Comparison of ENCODE assay signal across 12 mouse cellular contexts in the genomic region with DNA sequence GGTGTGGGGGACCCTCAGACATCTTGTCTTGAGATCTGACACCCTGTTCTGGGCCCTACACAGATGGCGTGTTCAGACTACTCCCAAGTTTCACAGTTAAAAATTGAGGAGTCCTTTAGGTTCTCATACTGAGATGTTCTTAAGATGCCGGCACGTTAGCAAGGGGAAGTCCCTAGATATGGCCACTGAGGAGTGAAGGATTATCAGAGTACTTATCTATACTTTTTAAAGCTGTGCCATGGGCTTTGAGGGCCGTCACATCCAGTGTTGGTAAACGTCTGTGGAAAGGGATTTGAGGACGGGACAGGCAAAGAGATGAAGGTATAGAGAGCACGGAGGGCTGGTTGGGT. TPM values are rescaled to one million over a fixed set of nuclear protein-coding genes. Genes with fewer than 3 reads are reported as not detected.
DNase-seq lines count a peak whose midpoint lies in the region; ATAC-seq and TF ChIP-seq lines count a peak whose summit lies in the region.
"Had no signal": no experiment of that assay in that cellular context is flagged by ENCODE, and none has a peak within 500 bp of the region (broad histone marks: within the 10 kb centered on the region; RNA-seq: fewer than 3 reads in every experiment).

No protein-coding gene starts in this region.

- 49% methylated on average over 7 of the region's 7 CpGs for WGBS in lung, embryonic 14.5 days
- WGBS in embryonic facial prominence, embryonic 15.5 days, result 72% methylated on average over 7 of the region's 7 CpGs
- 31% methylated on average over 7 of the region's 7 CpGs for WGBS in liver, embryonic 14.5 days (ENCODE audit: insufficient replicate concordance)
- WGBS in intestine, embryonic 16.5 days, result 81% methylated on average over 7 of the region's 7 CpGs

- no peaks in the 10 kb centered on the region; the same call in 1 of the 2 replicates for H3K4me1 ChIP-seq in lung, embryonic 14.5 days (ENCODE audit: insufficient read depth)
- peaks cover 53% of the 10 kb centered on the region for H3K4me1 ChIP-seq in embryonic facial prominence, embryonic 15.5 days
- peaks cover 11 to 13% of the 10 kb centered on the region in 2 experiments for H3K4me1 ChIP-seq in liver, embryonic 14.5 days (replicated peaks; ENCODE audit: control insufficient read depth in 2 of 2, insufficient read depth in 2 of 2, low read length in 1 of 2)
- H3K4me1 ChIP-seq in intestine, embryonic 16.5 days (ENCODE audit: control insufficient read depth, insufficient read depth, low read length), result no peaks in the 10 kb centered on the region
- H3K4me1 ChIP-seq: midbrain, embryonic 13.5 days; neural tube, embryonic 13.5 days had no signal

- H3K36me3 ChIP-seq in lung, embryonic 14.5 days (ENCODE audit: insufficient read depth), result peaks cover 7% of the 10 kb centered on the region; the same call in 1 of the 2 replicates
- H3K36me3 ChIP-seq in embryonic facial prominence, embryonic 15.5 days, result peaks cover 6% of the 10 kb centered on the region
- no peaks in the 10 kb centered on the region for H3K36me3 ChIP-seq in liver, embryonic 14.5 days (replicated peaks; ENCODE audit: control insufficient read depth, insufficient read depth, low read depth)
- peaks cover 3% of the 10 kb centered on the region; the same call in 1 of the 2 replicates for H3K36me3 ChIP-seq in intestine, embryonic 16.5 days (ENCODE audit: control insufficient read depth, insufficient read depth, low read length)
- H3K36me3 ChIP-seq: midbrain, embryonic 13.5 days; neural tube, embryonic 13.5 days had no signal

- no peak overlapping the region for H3K4me2 ChIP-seq in lung, embryonic 14.5 days
- H3K4me2 ChIP-seq in embryonic facial prominence, embryonic 15.5 days (replicated peaks), result no peak overlapping the region
- H3K4me2 ChIP-seq in liver, embryonic 14.5 days (ENCODE audit: low read depth), result peak overlapping the region; percentile 43
- H3K4me2 ChIP-seq in intestine, embryonic 16.5 days (ENCODE audit: low read depth, low read length), result no peak overlapping the region
- H3K4me2 ChIP-seq: midbrain, embryonic 13.5 days; neural tube, embryonic 13.5 days had no signal

- H3K9me3 ChIP-seq in lung, embryonic 14.5 days (ENCODE audit: low read depth, low read length), result no peaks in the 10 kb centered on the region
- no peaks in the 10 kb centered on the region for H3K9me3 ChIP-seq in embryonic facial prominence, embryonic 15.5 days (replicated peaks)
- H3K9me3 ChIP-seq in liver, embryonic 14.5 days (ENCODE audit: control insufficient read depth, low read length), result no peaks in the 10 kb centered on the region
- H3K9me3 ChIP-seq in intestine, embryonic 16.5 days (ENCODE audit: control insufficient read depth, low read length), result no peaks in the 10 kb centered on the region
- H3K9me3 ChIP-seq: midbrain, embryonic 13.5 days; neural tube, embryonic 13.5 days had no signal

- ATAC-seq in lung, embryonic 14.5 days (ENCODE audit: insufficient read depth), result peak; percentile 14; the same call in 1 of the 2 replicates
- no peak for ATAC-seq in embryonic facial prominence, embryonic 15.5 days (ENCODE audit: insufficient number of reproducible peaks, low FRiP score, low TSS enrichment, low read depth)
- ATAC-seq in liver, embryonic 14.5 days (ENCODE audit: insufficient read depth), result peak; percentile 13
- ATAC-seq in intestine, embryonic 16.5 days, result no peak
- ATAC-seq: forebrain, embryonic 16.5 days; midbrain, embryonic 13.5 days had no signal

- TF ChIP-seq EP300 in liver, embryonic 14.5 days (IDR thresholded peaks at IDR 0.05; ENCODE audit: low read depth), result no peak

- no peaks in the 10 kb centered on the region for H3K27me3 ChIP-seq in lung, embryonic 14.5 days (ENCODE audit: insufficient read depth, low read length)
- no peaks in the 10 kb centered on the region for H3K27me3 ChIP-seq in embryonic facial prominence, embryonic 15.5 days
- H3K27me3 ChIP-seq in liver, embryonic 14.5 days (ENCODE audit: control insufficient read depth, insufficient read depth, low read length), result no peaks in the 10 kb centered on the region; the same call in 1 of the 2 replicates
- H3K27me3 ChIP-seq in intestine, embryonic 16.5 days (replicated peaks; ENCODE audit: control insufficient read depth, insufficient read depth, low read length), result no peaks in the 10 kb centered on the region
- H3K27me3 ChIP-seq: midbrain, embryonic 13.5 days; neural tube, embryonic 13.5 days had no signal

- no peak overlapping the region for H3K9ac ChIP-seq in lung, embryonic 14.5 days
- H3K9ac ChIP-seq in embryonic facial prominence, embryonic 15.5 days, result no peak overlapping the region
- no peak overlapping the region; the same call in 1 of the 2 replicates for H3K9ac ChIP-seq in liver, embryonic 14.5 days (replicated peaks)
- no peak overlapping the region for H3K9ac ChIP-seq in intestine, embryonic 16.5 days (ENCODE audit: low read depth, low read length)
- H3K9ac ChIP-seq: midbrain, embryonic 13.5 days; neural tube, embryonic 13.5 days had no signal

- H3K27ac ChIP-seq in lung, embryonic 14.5 days (ENCODE audit: low read depth), result no peak overlapping the region
- H3K27ac ChIP-seq in embryonic facial prominence, embryonic 15.5 days (replicated peaks), result peak overlapping the region; percentile 71
- H3K27ac ChIP-seq in liver, embryonic 14.5 days, result no peak overlapping the region
- H3K27ac ChIP-seq in intestine, embryonic 16.5 days (ENCODE audit: low read length), result no peak overlapping the region
- H3K27ac ChIP-seq: kidney, postnatal 0 days; midbrain, embryonic 13.5 days; neural tube, embryonic 13.5 days had no signal

- H3K4me3 ChIP-seq in lung, embryonic 14.5 days (ENCODE audit: low read depth, low read length), result no peak overlapping the region
- no peak overlapping the region for H3K4me3 ChIP-seq in embryonic facial prominence, embryonic 15.5 days (replicated peaks)
- no peak overlapping the region for H3K4me3 ChIP-seq in liver, embryonic 14.5 days (ENCODE audit: insufficient read depth in 1 of 2, low read depth in 2 of 2, low read length in 2 of 2)
- no peak overlapping the region for H3K4me3 ChIP-seq in intestine, embryonic 16.5 days (ENCODE audit: low read length)
- H3K4me3 ChIP-seq: midbrain, embryonic 13.5 days; neural tube, embryonic 13.5 days had no signal

- TF ChIP-seq CTCF in lung, embryonic 14.5 days (IDR thresholded peaks at IDR 0.05; ENCODE audit: low read depth), result no peak
- TF ChIP-seq CTCF in liver, embryonic 14.5 days (IDR thresholded peaks at IDR 0.05; ENCODE audit: low read depth), result no peak

- no peak for DNase-seq in lung, embryonic 14.5 days
- no peak for DNase-seq in lung, postnatal 4 days
- DNase-seq in liver, embryonic 14.5 days (ENCODE audit: low read depth in 3 of 3, low spot score in 3 of 3), result no peak
- no peak for DNase-seq in ovary, postnatal 10 days (ENCODE audit: low spot score)
- DNase-seq in kidney, adult 8-10 months, result no peak
- DNase-seq: cerebellum, adult 18-20 months had no signal

RNA-seq across cellular contexts. Expression of a gene that starts 48.7 kb away (rescaled TPM):
- polyA plus RNA-seq in lung, embryonic 14.5 days (2014; fragmentation: Nextera tagmentation; extraction: Ambion mirVana), result 0.53 and 0.69 TPM in 2 replicates
- 0.28 and 0.75 TPM in 2 replicates for polyA plus RNA-seq in embryonic facial prominence, embryonic 15.5 days (2015; fragmentation: Nextera tagmentation; extraction: Ambion mirVana)
- 0.01 and 0.10 TPM in 2 replicates for polyA plus RNA-seq in liver, embryonic 14.5 days (2012; rRNA removed)
- polyA plus RNA-seq in liver, embryonic 14.5 days (2014; fragmentation: Nextera tagmentation; extraction: Ambion mirVana), result not detected in 2 replicates
- polyA plus RNA-seq in intestine, embryonic 16.5 days (2015; fragmentation: Nextera tagmentation; extraction: Ambion mirVana), result 0.23 and 0.54 TPM in 2 replicates

Comparison
In these comparisons a context has a peak if more than half of its experiments do, and no peak if none do; other contexts are left out.
1. ATAC-seq: peak in lung, embryonic 14.5 days (single experiment) and liver, embryonic 14.5 days (single experiment); none in embryonic facial prominence, embryonic 15.5 days (single experiment) and intestine, embryonic 16.5 days (single experiment).